Mouse (Mus musculus): ENCODE data around the gene Akap8. TPM values are rescaled to one million over a fixed set of nuclear protein-coding genes. Genes with fewer than 3 reads are reported as not detected.

Gene Akap8
- total RNA-seq, 1 experiment = 156 TPM

- H3K9me3 ChIP-seq (ENCODE audit: control insufficient read depth, insufficient read depth, low read depth, low read length) = no peaks in the 10 kb centered on the region
- H3K4me3 ChIP-seq (ENCODE audit: insufficient read depth in 1 of 2, low read depth in 1 of 2, low read length in 2 of 2, poor library complexity in 1 of 2, severe bottlenecking in 1 of 2) = no peak overlapping the region
- DNase-seq (ENCODE audit: low read depth, low spot score) = no peak
- peaks cover 0 to 19% of the 10 kb centered on the region in 2 experiments; a peak in 3 of 4 replicates for H3K4me1 ChIP-seq (ENCODE audit: control insufficient read depth in 2 of 2, insufficient read depth in 2 of 2, low read length in 2 of 2, poor library complexity in 1 of 2)
- H3K9ac ChIP-seq (ENCODE audit: insufficient read depth, low read depth, low read length, poor library complexity, severe bottlenecking) = no peak overlapping the region
- H3K27ac ChIP-seq (ENCODE audit: insufficient read depth, low read depth, low read length, poor library complexity, severe bottlenecking) = peak overlapping the region; percentile 37; the same call in 1 of the 2 replicates
- in situ Hi-C loops (cut with MboI; ENCODE audit: low sequenced_read_pairs in 2 of 2, unreplicated experiment in 2 of 2) = no loop called here
- peaks cover 50% of the 10 kb centered on the region for H3K36me3 ChIP-seq (ENCODE audit: control insufficient read depth, insufficient read depth, low read length, poor library complexity, severe bottlenecking)
- TF ChIP-seq MAFK (IDR thresholded peaks at IDR 0.05; ENCODE audit: insufficient read depth, low read depth, low read length) (no peak), CHD2 (IDR thresholded peaks at IDR 0.05; ENCODE audit: low read depth, low read length) (no peak), HCFC1 (IDR thresholded peaks at IDR 0.05; ENCODE audit: borderline replicate concordance, insufficient read depth, low read length) (no peak), ZNF384 (IDR thresholded peaks at IDR 0.05; ENCODE audit: low read depth, low read length) (no peak), ZC3H11A (IDR thresholded peaks at IDR 0.05; ENCODE audit: borderline replicate concordance, low read depth, low read length) (no peak)
Observed at GRCm38 (mm10) chr17:32355031-32355430, 34.0 kb upstream of the Akap8 start.

- H3K4me3 ChIP-seq (ENCODE audit: insufficient read depth in 1 of 2, low read depth in 1 of 2, low read length in 2 of 2, poor library complexity in 1 of 2, severe bottlenecking in 1 of 2) = no peak overlapping the region
- no peak overlapping the region; the same call in 1 of the 2 replicates for H3K9ac ChIP-seq (ENCODE audit: insufficient read depth, low read depth, low read length, poor library complexity, severe bottlenecking)
- no peaks in the 10 kb centered on the region for H3K9me3 ChIP-seq (ENCODE audit: control insufficient read depth, insufficient read depth, low read depth, low read length)
- in situ Hi-C loops (cut with MboI; ENCODE audit: low sequenced_read_pairs in 2 of 2, unreplicated experiment in 2 of 2) = no loop called here
- no peak for DNase-seq (ENCODE audit: low read depth, low spot score)
- peaks cover 43% of the 10 kb centered on the region for H3K36me3 ChIP-seq (ENCODE audit: control insufficient read depth, insufficient read depth, low read length, poor library complexity, severe bottlenecking)
- peaks cover 0 to 22% of the 10 kb centered on the region in 2 experiments; a peak in 3 of 4 replicates for H3K4me1 ChIP-seq (ENCODE audit: control insufficient read depth in 2 of 2, insufficient read depth in 2 of 2, low read length in 2 of 2, poor library complexity in 1 of 2)
- no peak overlapping the region; the same call in 1 of the 2 replicates for H3K27ac ChIP-seq (ENCODE audit: insufficient read depth, low read depth, low read length, poor library complexity, severe bottlenecking)
- no peak for TF ChIP-seq CHD2 (IDR thresholded peaks at IDR 0.05; ENCODE audit: low read depth, low read length)
- no peak for TF ChIP-seq HCFC1 (IDR thresholded peaks at IDR 0.05; ENCODE audit: borderline replicate concordance, insufficient read depth, low read length)
- TF ChIP-seq MAFK (IDR thresholded peaks at IDR 0.05; ENCODE audit: insufficient read depth, low read depth, low read length) = no peak
Observed at GRCm38 (mm10) chr17:32354211-32354610, 33.2 kb upstream of the Akap8 start.

GRCm38 (mm10) chr17:32353696-32354095 lies 32.7 kb upstream of the Akap8 start:
- peaks cover 37% of the 10 kb centered on the region for H3K36me3 ChIP-seq (ENCODE audit: control insufficient read depth, insufficient read depth, low read length, poor library complexity, severe bottlenecking)
- peak overlapping the region; percentile 68; the same call in 1 of the 2 replicates for H3K27ac ChIP-seq (ENCODE audit: insufficient read depth, low read depth, low read length, poor library complexity, severe bottlenecking)
- peaks cover 0 to 22% of the 10 kb centered on the region in 2 experiments; a peak in 3 of 4 replicates for H3K4me1 ChIP-seq (ENCODE audit: control insufficient read depth in 2 of 2, insufficient read depth in 2 of 2, low read length in 2 of 2, poor library complexity in 1 of 2)
- H3K9me3 ChIP-seq (ENCODE audit: control insufficient read depth, insufficient read depth, low read depth, low read length) = no peaks in the 10 kb centered on the region
- no peak overlapping the region for H3K4me3 ChIP-seq (ENCODE audit: insufficient read depth in 1 of 2, low read depth in 1 of 2, low read length in 2 of 2, poor library complexity in 1 of 2, severe bottlenecking in 1 of 2)
- DNase-seq (ENCODE audit: low read depth, low spot score) = no peak
- no peak overlapping the region for H3K9ac ChIP-seq (ENCODE audit: insufficient read depth, low read depth, low read length, poor library complexity, severe bottlenecking)
- TF ChIP-seq HCFC1 (IDR thresholded peaks at IDR 0.05; ENCODE audit: borderline replicate concordance, insufficient read depth, low read length) (no peak), CHD2 (IDR thresholded peaks at IDR 0.05; ENCODE audit: low read depth, low read length) (no peak), MAFK (IDR thresholded peaks at IDR 0.05; ENCODE audit: insufficient read depth, low read depth, low read length) (no peak), ZC3H11A (IDR thresholded peaks at IDR 0.05; ENCODE audit: borderline replicate concordance, low read depth, low read length) (no peak), ZNF384 (IDR thresholded peaks at IDR 0.05; ENCODE audit: low read depth, low read length) (no peak)
- in situ Hi-C loops (cut with MboI; ENCODE audit: low sequenced_read_pairs in 2 of 2, unreplicated experiment in 2 of 2) = no loop called here

- H3K9me3 ChIP-seq (ENCODE audit: control insufficient read depth, insufficient read depth, low read depth, low read length) = no peaks in the 10 kb centered on the region
- no peak for DNase-seq (ENCODE audit: low read depth, low spot score)
- H3K27ac ChIP-seq (ENCODE audit: insufficient read depth, low read depth, low read length, poor library complexity, severe bottlenecking) = no peak overlapping the region
- no peak overlapping the region for H3K9ac ChIP-seq (ENCODE audit: insufficient read depth, low read depth, low read length, poor library complexity, severe bottlenecking)
- in situ Hi-C loops (cut with MboI; ENCODE audit: low sequenced_read_pairs in 2 of 2, unreplicated experiment in 2 of 2) = no loop called here
- TF ChIP-seq MAFK (IDR thresholded peaks at IDR 0.05; ENCODE audit: insufficient read depth, low read depth, low read length) (no peak), ZC3H11A (IDR thresholded peaks at IDR 0.05; ENCODE audit: borderline replicate concordance, low read depth, low read length) (no peak), CHD2 (IDR thresholded peaks at IDR 0.05; ENCODE audit: low read depth, low read length) (no peak), HCFC1 (IDR thresholded peaks at IDR 0.05; ENCODE audit: borderline replicate concordance, insufficient read depth, low read length) (no peak), ZNF384 (IDR thresholded peaks at IDR 0.05; ENCODE audit: low read depth, low read length) (no peak)
- no peak overlapping the region for H3K4me3 ChIP-seq (ENCODE audit: insufficient read depth in 1 of 2, low read depth in 1 of 2, low read length in 2 of 2, poor library complexity in 1 of 2, severe bottlenecking in 1 of 2)
- peaks cover 0 to 16% of the 10 kb centered on the region in 2 experiments; a peak in 3 of 4 replicates for H3K4me1 ChIP-seq (ENCODE audit: control insufficient read depth in 2 of 2, insufficient read depth in 2 of 2, low read length in 2 of 2, poor library complexity in 1 of 2)
- H3K36me3 ChIP-seq (ENCODE audit: control insufficient read depth, insufficient read depth, low read length, poor library complexity, severe bottlenecking) = peaks cover 20% of the 10 kb centered on the region
Observed at GRCm38 (mm10) chr17:32351726-32352125, 30.7 kb upstream of the Akap8 start.
